Mouse (Mus musculus) adrenal gland, postnatal 14 days (tissue): ENCODE measurements at regions not wholly inside any gene's neighbourhood (a gene's known extent, or its start where the extent isn't known, plus 50 kb on each side); places are given as distances from the start of the nearest gene placed in this dataset.

ENCODE experiments used
- DNase-seq: peaks from one replicate; pipeline ENCODE4 v3.0.0; 2021; ENCODE audit warnings: mixed read lengths

DNA sequence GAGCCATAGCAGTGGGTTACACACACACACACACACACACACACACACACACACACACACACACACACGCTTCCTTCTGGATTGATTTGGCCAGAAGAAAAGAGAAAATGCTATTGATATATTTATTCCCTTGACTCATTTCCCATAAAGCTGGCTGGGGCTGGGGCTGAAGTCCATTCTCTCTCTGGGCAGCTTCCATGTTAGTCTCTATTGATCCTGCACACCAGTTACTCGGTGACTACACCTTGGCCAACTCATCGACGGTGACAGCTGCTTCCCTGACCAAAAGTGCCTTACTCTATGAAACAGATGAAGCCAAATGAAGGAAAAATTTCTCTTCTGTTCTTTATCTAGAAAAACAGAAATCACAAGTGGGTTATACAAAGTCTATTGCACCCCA is 82.1 kb downstream of the Snx18 start:
- no peak for DNase-seq

DNA sequence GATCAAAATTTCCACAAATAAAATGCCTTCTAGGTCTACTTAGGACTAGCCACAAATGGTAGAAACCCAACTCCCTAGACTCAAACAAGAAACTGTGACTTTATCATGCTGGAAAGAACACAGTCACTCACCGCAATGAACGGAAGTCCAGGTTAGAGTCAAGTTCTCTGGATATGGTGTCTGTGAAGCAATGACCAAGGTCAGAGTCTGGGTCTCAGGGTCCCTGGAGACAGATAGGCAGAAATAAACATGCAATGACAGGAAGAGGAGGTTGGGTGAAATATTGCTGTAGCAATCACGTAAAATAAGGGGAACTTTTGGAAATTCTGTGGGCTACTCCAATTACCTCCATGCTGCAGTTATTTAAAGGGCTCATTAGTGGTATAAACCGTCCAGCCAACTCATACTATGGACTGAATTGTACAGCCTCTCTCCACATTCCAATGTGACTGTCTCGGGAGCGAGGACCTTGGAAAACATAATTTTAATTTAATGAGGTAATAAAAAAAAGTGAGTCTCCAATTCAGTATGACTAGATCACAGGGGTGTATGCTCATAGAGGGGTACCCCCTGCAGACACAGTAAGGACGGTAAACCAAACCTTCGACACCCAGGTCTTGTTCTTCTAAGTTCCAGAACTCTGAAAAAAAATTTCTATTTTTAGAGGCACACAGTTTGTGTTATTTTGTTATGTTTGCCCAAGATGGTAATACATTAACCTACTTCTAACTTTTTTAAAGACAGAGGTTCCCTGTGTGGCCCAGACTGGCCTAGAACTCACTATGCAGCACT is 83.5 kb downstream of the Snx18 start:
- DNase-seq: peak; percentile 16

DNA sequence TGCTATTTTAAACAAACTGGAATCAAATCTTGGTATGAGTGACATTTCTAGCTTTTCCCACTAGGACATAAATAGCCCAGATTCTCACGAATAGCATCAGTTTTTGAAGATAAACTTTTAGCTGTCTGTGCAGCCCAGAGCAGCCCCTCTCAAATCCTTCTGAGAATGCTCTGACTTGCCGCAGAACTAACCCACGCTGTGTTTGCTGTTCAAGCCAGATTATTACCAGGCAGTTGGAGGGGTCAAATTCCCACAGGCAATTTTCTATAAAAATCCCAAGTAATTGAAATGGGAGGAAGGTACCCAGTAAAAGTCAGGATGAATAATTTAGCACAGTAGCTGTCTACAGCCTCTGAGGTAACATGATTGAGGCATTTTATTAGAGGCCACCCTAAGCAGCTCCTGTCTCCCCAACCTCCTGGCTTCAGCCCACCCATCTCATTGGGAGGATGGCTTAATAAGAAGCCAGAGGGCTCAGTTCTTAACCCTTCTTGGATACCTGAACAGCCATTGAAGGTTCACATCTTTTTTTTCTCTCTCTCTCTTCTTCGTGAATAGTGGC is 84.4 kb downstream of the Snx18 start:
- DNase-seq: no peak

DNA sequence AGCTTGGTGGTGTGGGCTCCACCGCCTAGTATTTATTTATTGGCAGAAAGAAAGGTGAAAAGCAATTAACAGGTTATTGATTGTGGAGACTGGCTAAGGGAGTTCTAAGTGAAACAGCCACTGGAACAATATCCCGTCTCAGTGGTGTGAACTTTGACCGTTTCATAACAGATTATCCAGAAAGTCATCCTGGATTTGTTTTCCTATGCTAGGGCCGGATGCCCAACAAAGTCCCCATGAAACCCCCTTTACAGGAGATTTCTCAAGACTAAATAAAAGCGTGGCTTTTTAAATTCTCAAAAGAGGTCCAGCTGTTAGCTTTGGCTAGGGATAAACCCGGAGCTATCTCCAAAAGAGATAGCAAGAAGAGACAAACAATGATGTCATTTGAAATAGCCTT is 91.4 kb downstream of the Snx18 start:
- DNase-seq: no peak

DNA sequence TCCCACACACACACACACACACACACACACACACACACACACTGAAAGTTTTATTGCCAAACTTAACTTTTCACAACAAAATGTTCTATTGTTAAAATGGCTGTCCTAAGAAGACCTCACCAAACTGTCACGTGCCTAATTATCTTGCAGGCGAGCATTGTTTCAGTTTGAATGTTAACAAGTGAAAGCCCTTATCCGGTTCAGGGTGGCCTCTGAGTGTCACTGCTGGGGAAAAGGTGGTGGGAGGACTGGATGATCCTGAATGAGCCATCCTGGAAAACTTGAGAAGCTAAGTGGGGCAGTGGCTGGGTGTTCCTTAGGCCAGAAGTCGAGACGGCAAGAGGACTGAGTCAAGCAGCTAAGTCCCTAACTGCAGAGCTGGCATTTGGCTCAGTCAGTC is 94.9 kb downstream of the Snx18 start:
- DNase-seq: no peak

DNA sequence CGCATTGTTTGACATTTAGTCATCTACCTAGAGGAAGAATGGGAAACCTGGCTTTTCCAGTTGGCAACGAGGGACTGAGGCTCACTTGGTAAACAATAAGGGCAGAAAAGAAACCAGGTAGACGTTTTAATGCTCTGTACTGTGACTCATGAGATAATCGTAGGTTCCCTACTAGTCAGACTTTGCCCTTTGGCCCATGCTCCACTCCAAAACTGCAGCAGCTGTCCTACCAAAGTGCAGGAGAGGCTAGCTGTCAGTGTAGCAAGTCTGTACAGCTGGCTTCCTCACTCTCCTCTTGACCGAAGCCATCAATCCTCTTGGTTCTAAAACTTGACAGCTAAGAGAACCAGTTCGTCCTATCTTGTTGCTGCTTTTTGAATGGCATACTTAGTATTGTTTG is 100.2 kb downstream of the Snx18 start:
- DNase-seq: no peak

DNA sequence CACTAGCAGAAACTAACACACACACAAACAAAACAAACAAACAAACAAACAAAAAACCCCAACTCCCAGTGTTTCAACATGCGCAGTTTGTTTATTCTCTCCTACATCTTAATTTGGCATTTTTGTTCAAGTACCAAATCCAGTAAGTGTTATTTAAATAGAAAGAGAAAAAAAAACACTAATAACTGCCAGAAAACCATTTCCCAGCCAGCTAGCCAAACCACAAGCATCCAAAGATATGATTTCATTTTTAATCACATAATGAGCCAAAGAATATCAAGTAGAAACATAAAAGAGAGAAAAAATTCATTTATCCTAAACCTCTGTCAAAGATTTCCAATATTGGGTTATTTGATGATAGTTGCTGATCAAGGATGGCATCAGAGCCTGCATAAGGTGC is 102.3 kb downstream of the Snx18 start:
- DNase-seq: no peak

DNA sequence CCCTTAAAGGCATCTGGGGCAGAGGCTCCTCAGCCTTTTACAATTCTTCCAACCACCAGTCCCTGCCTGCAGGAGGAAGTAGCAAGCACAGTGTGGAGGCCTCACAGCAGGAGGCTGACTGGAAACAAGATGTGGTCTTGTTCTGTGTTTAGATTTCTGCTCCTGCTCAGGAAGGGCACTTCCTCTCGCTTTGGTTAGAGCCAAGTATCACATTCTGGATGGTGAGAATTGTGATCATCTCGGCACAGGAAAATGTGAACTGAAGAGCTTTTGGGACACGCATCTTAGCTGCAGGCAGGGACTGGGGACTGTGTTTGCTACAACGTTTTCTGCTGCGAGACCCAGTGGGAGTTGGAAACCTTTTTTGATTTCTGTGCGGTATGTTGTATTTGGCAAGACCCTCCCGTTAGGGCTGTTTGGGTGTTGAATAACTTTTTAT is 103.2 kb downstream of the Snx18 start:
- no peak for DNase-seq

DNA sequence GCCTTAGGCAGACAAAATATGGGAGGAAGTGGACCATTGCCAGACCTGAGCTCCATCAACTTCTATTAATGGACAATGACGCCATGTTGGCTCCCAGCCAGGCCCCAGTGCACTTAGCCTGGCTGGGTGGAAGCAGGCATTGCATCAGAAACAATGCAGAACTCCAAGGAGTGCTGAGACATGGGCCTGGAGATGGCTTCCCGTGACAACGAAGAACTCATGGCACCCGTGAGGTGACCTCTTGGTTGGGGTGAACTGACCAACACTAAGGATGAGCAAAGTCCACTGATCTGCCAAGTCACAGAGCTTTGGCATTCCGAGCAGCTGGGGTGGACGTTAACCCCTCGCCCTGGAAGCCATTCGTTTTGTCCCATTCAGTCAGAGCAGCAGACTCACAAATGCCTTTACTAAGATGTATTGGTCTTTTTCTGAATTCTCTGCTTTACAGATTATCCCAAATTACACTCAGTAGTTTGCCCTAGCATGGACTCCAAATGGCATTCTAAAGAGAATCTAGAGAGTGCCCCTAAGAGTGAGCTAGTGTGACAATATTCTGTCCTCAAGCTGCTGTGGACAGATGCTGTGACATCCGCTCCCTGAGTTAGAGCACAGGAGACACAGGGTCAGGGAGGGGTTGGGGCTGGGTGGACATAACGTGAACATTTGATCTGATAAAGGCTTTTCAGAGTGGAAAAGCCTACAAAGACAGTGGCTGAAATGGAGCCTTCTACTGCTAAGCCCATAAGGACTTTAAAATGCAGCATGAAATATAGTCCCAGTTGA is 108.8 kb downstream of the Snx18 start:
- peak; percentile 87 for DNase-seq

DNA sequence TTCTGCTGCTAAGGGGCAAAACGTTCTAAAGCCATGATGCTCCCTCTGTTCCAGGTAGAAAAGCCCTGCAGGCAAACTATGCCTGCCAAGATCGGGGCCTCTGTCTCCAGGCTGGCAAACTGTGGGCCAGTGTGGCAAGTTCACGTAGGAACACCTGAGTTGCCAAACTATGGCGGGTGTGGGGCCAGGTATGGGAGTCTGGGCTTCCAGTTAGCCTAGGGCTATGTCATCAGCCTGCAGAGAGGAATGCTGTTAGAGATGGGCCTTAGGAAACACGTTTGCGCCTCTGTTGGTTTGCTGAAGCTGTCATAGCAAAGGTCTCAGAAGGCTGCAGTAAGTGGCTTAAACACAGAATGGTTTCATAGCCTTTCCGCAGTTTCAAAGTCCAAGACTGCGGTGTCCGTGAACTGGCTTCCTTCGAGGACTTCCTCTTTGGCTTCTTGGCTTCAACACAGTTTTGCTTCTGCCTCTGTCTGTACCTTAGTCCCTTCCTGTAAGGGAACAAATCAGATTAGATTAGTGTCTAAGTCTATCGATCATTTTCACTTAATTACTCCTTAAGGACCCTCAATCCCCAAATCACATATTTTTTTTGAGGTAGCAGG is 110.1 kb downstream of the Snx18 start:
- DNase-seq: peak; percentile 14

DNA sequence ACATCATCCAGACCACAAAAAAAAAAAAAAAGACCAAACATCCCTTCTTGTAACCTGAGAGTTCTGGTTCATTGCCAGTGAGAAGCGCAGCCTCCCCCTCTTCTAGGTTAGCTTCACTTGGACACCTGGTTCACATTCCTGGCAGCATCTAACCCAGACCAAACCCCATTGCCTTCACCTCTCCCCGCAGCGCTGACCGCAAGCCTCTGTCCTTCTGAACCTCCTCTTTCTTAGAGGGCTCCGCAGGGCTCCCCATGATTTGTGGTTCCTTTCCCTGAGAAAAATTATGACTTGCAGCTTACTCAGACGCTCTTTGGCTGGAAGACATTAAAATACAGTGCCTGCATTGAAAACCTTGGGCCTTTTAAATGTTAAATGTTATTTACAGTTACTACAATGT is 115.8 kb downstream of the Snx18 start:
- DNase-seq: no peak

DNA sequence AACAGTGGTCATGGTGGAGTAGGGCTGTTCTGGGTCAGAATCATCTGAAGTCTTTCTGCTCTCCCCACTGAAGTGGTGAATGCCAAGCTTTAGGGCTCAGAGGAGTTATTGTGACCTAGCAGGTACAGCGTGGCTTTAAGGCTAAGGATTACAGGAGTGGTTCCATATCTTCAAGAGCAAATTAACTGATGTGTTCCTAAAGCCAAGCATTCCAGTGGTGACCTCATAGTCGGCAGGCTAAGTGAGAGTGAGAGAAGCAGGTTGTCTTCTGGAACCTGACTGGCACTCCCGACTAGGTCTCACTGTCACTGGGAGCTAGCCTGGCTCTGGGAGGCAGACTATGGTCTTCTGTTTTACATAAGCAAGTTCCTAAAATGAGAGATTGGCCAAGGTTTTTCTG is 116.3 kb downstream of the Snx18 start:
- DNase-seq: no peak

DNA sequence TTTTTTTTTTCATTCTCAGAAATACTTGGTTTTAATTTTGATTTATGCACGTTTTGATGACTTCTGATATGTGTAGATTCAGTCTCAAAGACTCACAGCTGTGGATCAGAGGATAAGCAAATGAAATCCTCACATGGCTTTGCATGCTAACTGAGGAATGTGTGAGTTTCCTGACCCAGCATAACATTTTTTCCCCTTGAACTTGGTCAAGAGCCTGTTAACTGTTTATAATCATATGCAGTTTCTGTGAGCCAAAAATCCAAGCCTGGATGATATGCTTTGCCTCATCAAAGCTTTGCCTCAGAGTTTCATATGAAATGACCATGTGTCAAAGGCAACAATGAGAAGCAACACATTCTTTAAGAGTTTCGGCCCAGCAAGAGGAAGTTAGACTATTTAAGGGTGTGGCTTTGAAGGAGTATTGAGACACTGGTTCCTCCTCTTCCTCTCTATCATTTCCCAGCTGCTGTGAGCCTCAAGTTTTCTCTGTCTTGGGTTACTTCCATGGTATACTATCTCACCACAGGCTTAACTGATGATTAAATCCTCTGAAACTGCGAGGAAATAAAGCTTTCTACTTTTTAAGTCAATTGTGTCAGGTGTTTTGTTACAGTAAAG is 117.9 kb downstream of the Snx18 start:
- DNase-seq: no peak

DNA sequence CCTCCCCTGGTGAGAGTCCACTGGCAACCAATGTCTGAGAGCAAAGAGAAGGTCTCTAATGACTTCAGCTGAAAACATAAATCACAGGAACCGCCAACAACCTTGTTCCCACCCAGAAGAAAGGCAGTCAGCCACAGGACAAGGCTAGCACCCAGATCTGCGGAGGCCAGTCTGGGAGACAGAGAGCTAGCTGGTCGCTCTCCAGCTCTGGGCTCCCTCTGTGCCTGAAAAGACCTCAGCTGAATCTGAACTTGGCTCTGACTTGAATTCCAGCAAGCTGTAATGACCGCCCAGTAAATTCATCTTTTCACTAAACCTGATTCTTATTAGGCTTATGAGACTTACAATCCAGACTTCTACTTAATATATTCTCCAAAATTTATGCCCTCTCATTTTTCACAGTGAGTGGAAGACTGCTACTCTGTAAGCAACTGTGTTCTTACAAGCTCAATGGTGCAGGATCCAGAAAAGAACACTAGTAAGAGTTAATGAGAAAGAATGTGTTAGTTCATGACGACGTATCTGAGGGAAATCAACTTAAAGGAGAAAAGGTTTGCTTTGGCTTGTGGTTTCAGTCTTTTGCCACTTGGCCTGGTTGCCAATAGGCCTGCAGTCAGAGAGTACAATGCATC is 119.2 kb downstream of the Snx18 start:
- peak; percentile 21 for DNase-seq

DNA sequence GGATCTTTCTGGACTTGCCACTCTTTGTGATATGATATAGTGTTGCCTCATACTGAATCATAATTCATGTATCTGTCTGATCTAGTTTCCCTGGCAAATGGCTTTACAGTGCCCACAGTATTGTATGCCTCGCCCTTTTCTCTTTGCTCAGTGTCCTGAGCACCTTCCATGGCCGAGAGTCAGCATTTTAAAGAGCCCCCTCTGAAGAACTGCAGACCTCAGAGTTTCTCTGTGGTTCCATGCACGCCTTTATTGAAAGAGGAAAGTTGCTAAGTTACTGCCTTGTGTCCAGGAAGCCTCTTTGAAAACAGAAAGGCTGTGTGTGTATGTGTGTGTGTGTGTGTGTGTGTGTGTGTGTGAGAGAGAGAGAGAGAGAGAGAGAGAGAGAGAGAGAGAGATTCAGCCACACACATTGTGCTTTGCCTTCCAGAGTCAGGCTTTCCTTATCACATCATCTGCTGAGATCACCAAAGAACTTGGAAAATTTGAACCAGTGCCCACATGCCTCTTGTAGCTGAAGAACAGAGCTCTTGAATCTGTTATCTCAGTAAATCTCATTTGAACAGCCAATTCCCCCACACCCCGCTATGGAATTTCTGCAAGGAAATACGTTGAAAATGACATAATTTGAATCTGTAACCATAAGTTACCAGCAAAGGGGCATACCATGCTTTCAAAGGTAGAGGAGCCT is 122.6 kb downstream of the Snx18 start:
- no peak for DNase-seq

DNA sequence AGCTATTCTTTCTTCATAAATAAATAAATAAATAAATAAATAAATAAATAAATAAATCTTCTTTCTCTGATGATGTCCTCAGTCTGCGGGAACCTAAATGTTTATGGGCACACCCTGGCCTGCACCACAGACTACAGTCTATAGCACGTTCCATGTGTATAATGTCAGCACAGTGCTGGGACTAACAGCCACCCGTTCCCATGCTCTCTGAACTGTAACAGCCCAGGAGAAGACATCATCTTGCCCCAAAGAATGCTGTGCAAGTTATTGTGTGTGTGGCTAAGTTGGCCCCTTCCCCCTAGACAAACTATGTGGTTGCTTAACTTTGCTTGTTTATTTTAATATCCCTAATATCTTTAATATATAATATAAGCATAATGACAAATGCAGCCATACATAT is 123.2 kb downstream of the Snx18 start:
- DNase-seq: no peak

DNA sequence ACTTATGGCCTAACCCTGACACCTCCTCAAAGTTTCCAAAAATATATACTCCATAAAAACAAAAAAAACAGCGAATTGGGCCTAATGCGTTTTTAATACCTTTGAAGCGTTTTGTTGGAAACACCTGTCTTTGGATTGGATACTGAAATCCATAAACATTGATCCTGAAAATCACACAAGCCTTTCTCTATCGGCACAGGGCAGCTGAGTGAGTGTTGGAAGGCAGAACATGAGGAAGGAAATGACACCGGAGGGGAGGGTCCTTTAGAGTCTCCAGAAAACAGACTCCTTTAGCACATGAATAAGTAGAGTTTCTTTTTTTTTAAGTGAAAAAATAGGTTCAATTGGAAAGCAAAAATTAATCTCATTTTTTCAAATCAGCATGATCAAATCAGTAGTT is 123.7 kb downstream of the Snx18 start:
- DNase-seq: no peak

DNA sequence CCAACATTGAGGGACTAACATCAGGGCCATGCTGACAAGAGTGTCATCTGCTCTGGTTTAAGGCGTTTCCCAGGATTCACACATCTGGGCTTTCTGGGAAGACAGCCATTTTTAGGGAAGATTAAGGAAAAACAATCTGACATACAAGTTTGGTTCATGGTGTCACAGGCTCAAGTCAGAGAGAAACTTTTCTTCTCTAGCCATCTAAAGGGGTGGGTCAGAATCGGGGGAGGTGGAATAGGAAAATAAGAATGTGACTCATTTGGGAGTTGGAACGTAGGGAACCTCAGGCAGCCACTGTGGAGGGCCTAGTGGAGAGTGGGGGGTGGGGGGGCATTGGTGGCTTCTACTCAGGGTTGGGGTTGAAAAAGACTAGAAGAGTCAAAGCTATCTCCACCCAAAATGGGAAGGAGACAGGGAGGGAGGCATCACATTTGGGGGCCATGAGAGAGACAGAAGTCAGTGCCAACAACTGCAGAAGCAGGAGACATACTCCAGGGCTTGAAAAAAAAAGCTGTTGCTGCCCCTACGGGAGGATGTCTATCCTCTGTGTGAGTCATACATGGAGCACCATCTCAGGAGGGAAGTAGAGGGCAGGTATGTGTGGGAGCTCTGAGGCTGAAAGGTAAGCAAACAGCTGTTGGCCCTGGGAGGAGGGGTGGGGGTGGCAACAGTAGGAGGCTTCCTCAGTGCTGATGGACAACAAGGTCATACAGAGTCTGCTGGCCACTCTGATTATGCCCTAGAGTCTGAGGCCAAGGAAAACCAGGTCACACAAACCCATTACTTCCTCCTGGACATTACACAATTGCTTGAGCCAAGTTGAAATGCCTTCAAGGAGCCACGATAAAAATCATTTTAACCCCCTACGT is 128.2 kb downstream of the Snx18 start:
- DNase-seq: no peak

DNA sequence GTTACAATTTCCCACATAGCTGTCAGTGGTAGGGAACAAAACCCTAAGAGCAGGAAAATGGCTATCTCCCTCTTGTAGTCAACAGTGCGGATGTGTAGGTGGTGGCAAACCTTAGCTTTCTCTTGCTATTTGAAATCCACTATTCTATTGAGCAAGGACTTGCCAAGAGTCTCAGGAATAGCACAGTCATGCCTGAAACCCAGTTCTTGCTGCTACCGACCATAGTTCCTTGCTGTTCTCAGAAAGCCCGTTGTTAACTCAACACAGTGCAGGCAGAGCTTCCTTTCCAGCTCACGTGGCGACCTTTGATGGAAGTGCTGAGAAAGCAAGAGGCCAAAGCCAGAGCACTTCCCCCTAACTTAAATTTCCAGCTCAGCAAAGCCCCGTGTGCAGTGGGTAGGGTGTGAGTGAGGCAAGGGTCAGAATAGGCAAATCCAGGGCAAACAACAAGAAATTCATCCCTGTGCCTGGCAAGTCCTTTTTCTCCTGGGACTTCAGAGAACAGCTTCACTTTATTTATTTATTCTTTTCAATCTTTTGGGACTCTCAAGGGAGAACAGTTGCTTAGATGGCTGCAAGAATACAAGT is 131.9 kb downstream of the Snx18 start:
- DNase-seq: no peak

DNA sequence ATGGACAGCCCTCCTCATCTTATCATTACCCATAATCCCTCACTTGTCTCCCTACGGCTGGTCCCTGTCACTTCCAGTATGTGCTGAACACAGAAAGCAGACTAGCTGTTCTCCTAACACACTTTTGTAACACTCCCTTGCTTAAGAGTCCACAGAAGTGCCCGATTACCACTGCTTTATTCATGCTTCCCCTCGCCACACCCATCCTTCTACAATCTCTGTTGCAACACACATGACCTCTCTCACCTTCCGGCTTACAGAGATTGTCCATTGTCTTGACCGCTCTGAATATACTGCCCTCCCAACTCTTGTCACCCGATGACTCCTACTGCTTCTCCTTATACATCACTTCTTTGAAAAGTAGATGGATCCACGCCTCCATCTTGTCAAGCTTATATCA is 132.9 kb downstream of the Snx18 start:
- DNase-seq: no peak
